28 mouse cellular contexts compared by ENCODE assay signal in the genomic region with DNA sequence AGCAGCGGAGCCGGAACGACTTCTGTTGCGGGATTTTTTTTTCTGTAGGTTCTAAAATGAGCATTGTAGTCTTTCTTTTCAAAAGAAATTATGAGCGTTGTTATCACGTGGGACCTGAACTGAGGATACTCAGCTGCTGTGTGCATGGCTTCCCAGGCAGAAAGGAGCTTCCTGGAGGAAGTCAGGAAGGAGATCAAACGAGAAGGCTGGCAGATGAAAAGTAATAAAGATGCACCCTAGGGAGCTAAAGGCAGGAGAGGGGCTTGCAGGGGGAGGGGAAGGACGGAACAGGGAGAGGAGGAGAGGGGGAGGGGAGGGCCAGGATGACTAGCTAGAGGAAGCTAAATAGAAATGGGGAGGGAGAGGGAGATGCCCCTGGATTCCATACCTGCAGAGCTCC. TPM values are rescaled to one million over a fixed set of nuclear protein-coding genes. Genes with fewer than 3 reads are reported as not detected.
DNase-seq lines count a peak whose midpoint lies in the region; ATAC-seq lines count a peak whose summit lies in the region.
"Had no signal": no experiment of that assay in that cellular context is flagged by ENCODE, and none has a peak within 500 bp of the region (broad histone marks: within the 10 kb centered on the region; RNA-seq: fewer than 3 reads in every experiment).

No protein-coding gene starts in this region.

- WGBS in midbrain, embryonic 13.5 days: 40% methylated on average over 8 of the region's 8 CpGs
- WGBS in midbrain, embryonic 10.5 days: 54% methylated on average over 8 of the region's 8 CpGs
- 22% methylated on average over 8 of the region's 8 CpGs for WGBS in neural tube, embryonic 15.5 days
- WGBS in midbrain, embryonic 16.5 days: 28% methylated on average over 8 of the region's 8 CpGs

- 0 out of 2 replicates have a peak overlapping the region, but pooled peaks have one; percentile 47 for H3K27ac ChIP-seq in midbrain, embryonic 13.5 days
- no peak overlapping the region; the same call in 1 of the 2 replicates for H3K27ac ChIP-seq in midbrain, embryonic 10.5 days (replicated peaks)
- no peak overlapping the region for H3K27ac ChIP-seq in neural tube, embryonic 15.5 days (replicated peaks)
- no peak overlapping the region for H3K27ac ChIP-seq in midbrain, embryonic 16.5 days (ENCODE audit: low read length)
- H3K27ac ChIP-seq: embryonic facial prominence, embryonic 10.5 days; embryonic facial prominence, embryonic 13.5 days; forebrain, embryonic 12.5 days; forebrain, embryonic 15.5 days; heart, embryonic 13.5 days; hindbrain, embryonic 14.5 days; hindbrain, postnatal 0 days had no signal

- H3K9ac ChIP-seq in midbrain, embryonic 13.5 days (replicated peaks): no peak overlapping the region
- H3K9ac ChIP-seq in neural tube, embryonic 15.5 days (replicated peaks): no peak overlapping the region
- H3K9ac ChIP-seq in midbrain, embryonic 16.5 days (ENCODE audit: low read depth, low read length): no peak overlapping the region
- H3K9ac ChIP-seq: embryonic facial prominence, embryonic 13.5 days; forebrain, embryonic 12.5 days; forebrain, embryonic 15.5 days; heart, embryonic 13.5 days; hindbrain, embryonic 14.5 days had no signal

- peak; percentile 62 for ATAC-seq in midbrain, embryonic 13.5 days
- 0 out of 2 replicates have a peak, but pooled peaks have one; percentile 24 for ATAC-seq in neural tube, embryonic 15.5 days (ENCODE audit: low FRiP score)
- ATAC-seq in midbrain, embryonic 16.5 days: peak; percentile 73
- ATAC-seq: CD4-positive, CD25-positive, alpha-beta regulatory T cell, adult 4 months; forebrain, embryonic 15.5 days; hindbrain, postnatal 0 days had no signal

- peaks cover 18% of the 10 kb centered on the region for H3K4me1 ChIP-seq in midbrain, embryonic 13.5 days (replicated peaks)
- H3K4me1 ChIP-seq in midbrain, embryonic 10.5 days: peaks cover 20% of the 10 kb centered on the region
- H3K4me1 ChIP-seq in neural tube, embryonic 15.5 days: peaks cover 10% of the 10 kb centered on the region
- H3K4me1 ChIP-seq in midbrain, embryonic 16.5 days (ENCODE audit: control insufficient read depth, insufficient read depth, low read length): no peaks in the 10 kb centered on the region
- H3K4me1 ChIP-seq: forebrain, embryonic 15.5 days; heart, embryonic 13.5 days had no signal

- no peaks in the 10 kb centered on the region for H3K36me3 ChIP-seq in midbrain, embryonic 13.5 days
- H3K36me3 ChIP-seq in midbrain, embryonic 10.5 days: no peaks in the 10 kb centered on the region
- no peaks in the 10 kb centered on the region for H3K36me3 ChIP-seq in neural tube, embryonic 15.5 days
- H3K36me3 ChIP-seq in midbrain, embryonic 16.5 days (ENCODE audit: control insufficient read depth, insufficient read depth, low read length): no peaks in the 10 kb centered on the region
- H3K36me3 ChIP-seq: embryonic facial prominence, embryonic 10.5 days; embryonic facial prominence, embryonic 13.5 days; forebrain, embryonic 12.5 days; forebrain, embryonic 15.5 days; heart, embryonic 13.5 days had no signal

- DNase-seq in midbrain, embryonic 10.5 days (ENCODE audit: low spot score): no peak
- no peak for DNase-seq in neural tube, embryonic 10.5 days (ENCODE audit: extremely low spot score, low spot score)
- DNase-seq in natural killer cell, adult 2 months (ENCODE audit: low spot score in 2 of 2): no peak
- DNase-seq: adrenal gland, adult 2 months; adrenal gland, postnatal 14 days; cerebellum, adult 11-12 months; cerebellum, adult 8-10 months; cerebellum, postnatal 10 days; cerebellum, postnatal 36 days; embryo, embryonic 11 days; gastrocnemius, postnatal 25 days; heart, adult 18-20 months; heart, postnatal 14 days had no signal

- no peak overlapping the region for H3K4me3 ChIP-seq in midbrain, embryonic 13.5 days (replicated peaks)
- no peak overlapping the region for H3K4me3 ChIP-seq in midbrain, embryonic 10.5 days
- H3K4me3 ChIP-seq in neural tube, embryonic 15.5 days (replicated peaks): no peak overlapping the region
- H3K4me3 ChIP-seq in midbrain, embryonic 16.5 days (ENCODE audit: low read depth, low read length): no peak overlapping the region
- H3K4me3 ChIP-seq: embryonic facial prominence, embryonic 10.5 days; embryonic facial prominence, embryonic 13.5 days; erythroblast, embryonic 14.5 days; forebrain, embryonic 12.5 days; forebrain, embryonic 15.5 days; heart, embryonic 13.5 days had no signal

- H3K27me3 ChIP-seq in midbrain, embryonic 13.5 days: no peaks in the 10 kb centered on the region
- peaks cover 5% of the 10 kb centered on the region; the same call in 1 of the 2 replicates for H3K27me3 ChIP-seq in midbrain, embryonic 10.5 days (ENCODE audit: low read depth, poor library complexity, severe bottlenecking)
- H3K27me3 ChIP-seq in neural tube, embryonic 15.5 days (replicated peaks): no peaks in the 10 kb centered on the region
- no peaks in the 10 kb centered on the region for H3K27me3 ChIP-seq in midbrain, embryonic 16.5 days (ENCODE audit: control insufficient read depth, insufficient read depth, low read depth, low read length)
- H3K27me3 ChIP-seq: embryonic facial prominence, embryonic 13.5 days; forebrain, embryonic 15.5 days; heart, embryonic 13.5 days had no signal

- H3K4me2 ChIP-seq in midbrain, embryonic 13.5 days (replicated peaks): no peak overlapping the region
- no peak overlapping the region for H3K4me2 ChIP-seq in neural tube, embryonic 15.5 days
- H3K4me2 ChIP-seq in midbrain, embryonic 16.5 days (ENCODE audit: low read length): no peak overlapping the region
- H3K4me2 ChIP-seq: embryonic facial prominence, embryonic 13.5 days; forebrain, embryonic 12.5 days; forebrain, embryonic 15.5 days; heart, embryonic 13.5 days; hindbrain, embryonic 14.5 days had no signal

- no peaks in the 10 kb centered on the region for H3K9me3 ChIP-seq in midbrain, embryonic 13.5 days
- H3K9me3 ChIP-seq in midbrain, embryonic 10.5 days (replicated peaks): no peaks in the 10 kb centered on the region
- H3K9me3 ChIP-seq in neural tube, embryonic 15.5 days (replicated peaks): no peaks in the 10 kb centered on the region
- no peaks in the 10 kb centered on the region for H3K9me3 ChIP-seq in midbrain, embryonic 16.5 days (replicated peaks; ENCODE audit: control insufficient read depth, low read length, poor library complexity, severe bottlenecking)
- H3K9me3 ChIP-seq: embryonic facial prominence, embryonic 10.5 days; embryonic facial prominence, embryonic 13.5 days; forebrain, embryonic 12.5 days; forebrain, embryonic 15.5 days; heart, embryonic 13.5 days had no signal

RNA-seq across cellular contexts. Expression of gene Irx4, which starts 23.8 kb away (rescaled TPM):
- polyA plus RNA-seq in midbrain, embryonic 13.5 days (2015; fragmentation: Nextera tagmentation; extraction: Ambion mirVana): 1.2 and 1.5 TPM in 2 replicates
- polyA plus RNA-seq in midbrain, embryonic 10.5 days (2016; fragmentation: Nextera tagmentation; extraction: Ambion mirVana): 1.3 and 1.7 TPM in 2 replicates
- 1.3 and 1.5 TPM in 2 replicates for polyA plus RNA-seq in neural tube, embryonic 15.5 days (2015; fragmentation: Nextera tagmentation; extraction: Ambion mirVana)
- 0.87 and 1.4 TPM in 2 replicates for polyA plus RNA-seq in midbrain, embryonic 16.5 days (2015; fragmentation: Nextera tagmentation; extraction: Ambion mirVana)
- polyA plus RNA-seq: adrenal gland, adult 2 months; C2C12; CD4-positive, CD25-positive, alpha-beta regulatory T cell, adult 4 months; cortical plate, adult 2 months; erythroblast, embryonic 14.5 days; gonadal fat pad, adult 2 months had no signal
